Mouse (Mus musculus): Measurements from ENCODE around the gene Gpsm1. TPM values are rescaled to one million over a fixed set of nuclear protein-coding genes. Genes with fewer than 3 reads are reported as not detected.

Gene Gpsm1
- polyA plus RNA-seq, 1 experiment from 2014 or later = 114 TPM

DNA sequence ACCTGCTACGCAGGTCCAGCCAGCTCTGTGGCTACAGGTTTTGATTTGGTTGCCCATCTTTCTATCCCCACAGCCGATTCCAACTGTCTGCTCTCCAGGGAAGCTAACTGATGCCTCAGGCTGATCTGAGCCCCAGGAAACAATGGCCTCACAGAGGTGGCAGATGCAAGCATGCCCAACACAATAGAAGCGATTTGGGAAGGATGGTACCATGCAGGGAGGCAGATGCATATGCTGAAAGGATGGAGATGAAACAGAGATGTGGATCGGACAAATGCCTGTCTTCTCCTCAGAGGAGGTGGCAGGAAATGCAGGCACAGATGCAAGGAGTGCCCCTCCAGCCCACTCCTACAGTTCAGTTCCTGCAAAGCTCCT is 16.5 kb upstream of the Gpsm1 start:
- Histone ChIP-seq H3K27me3 (ENCODE audit: insufficient read depth, poor library complexity, severe bottlenecking) (peaks cover 19% of the 10 kb centered on the region), H3K36me3 (no peaks in the 10 kb centered on the region), H3K4me1 (replicated peaks) (peaks cover 56% of the 10 kb centered on the region), H3K4me3 (peak overlapping the region; percentile 31), H3K9me3 (no peaks in the 10 kb centered on the region), H3K27ac (peak overlapping the region; percentile 86)
- 7% methylated on average over 4 of the region's 4 CpGs for WGBS
- DNase-seq (ENCODE audit: low spot score) = peak; percentile 45

DNA sequence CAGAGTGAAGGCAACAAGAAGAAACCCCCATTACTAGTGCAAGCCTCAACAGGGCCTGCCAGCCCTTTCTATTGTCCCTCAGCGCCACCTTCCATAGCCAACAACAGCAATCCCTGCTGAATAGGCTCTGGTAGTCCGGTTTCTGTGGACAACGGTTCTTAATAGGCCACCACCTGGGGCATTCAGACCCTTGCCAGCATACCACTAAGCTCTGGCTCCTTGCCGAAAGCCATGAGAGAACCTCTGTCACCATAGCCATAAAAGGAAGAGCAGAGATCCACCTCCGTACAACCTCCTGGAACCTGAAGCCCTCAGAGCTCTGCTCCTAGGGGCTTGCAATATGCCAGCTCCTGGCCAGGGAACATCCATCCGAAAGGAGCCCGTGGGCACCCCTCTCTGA is 16.0 kb upstream of the Gpsm1 start:
- peaks cover 19% of the 10 kb centered on the region for H3K27me3 ChIP-seq (ENCODE audit: insufficient read depth, poor library complexity, severe bottlenecking)
- peaks cover 55% of the 10 kb centered on the region for H3K4me1 ChIP-seq (replicated peaks)
- no peak for DNase-seq (ENCODE audit: low spot score)
- H3K9me3 ChIP-seq = no peaks in the 10 kb centered on the region
- H3K4me3 ChIP-seq = peak overlapping the region; percentile 31
- H3K27ac ChIP-seq = peak overlapping the region; percentile 86
- 35% methylated on average over 7 of the region's 7 CpGs for WGBS
- H3K36me3 ChIP-seq = no peaks in the 10 kb centered on the region

DNA sequence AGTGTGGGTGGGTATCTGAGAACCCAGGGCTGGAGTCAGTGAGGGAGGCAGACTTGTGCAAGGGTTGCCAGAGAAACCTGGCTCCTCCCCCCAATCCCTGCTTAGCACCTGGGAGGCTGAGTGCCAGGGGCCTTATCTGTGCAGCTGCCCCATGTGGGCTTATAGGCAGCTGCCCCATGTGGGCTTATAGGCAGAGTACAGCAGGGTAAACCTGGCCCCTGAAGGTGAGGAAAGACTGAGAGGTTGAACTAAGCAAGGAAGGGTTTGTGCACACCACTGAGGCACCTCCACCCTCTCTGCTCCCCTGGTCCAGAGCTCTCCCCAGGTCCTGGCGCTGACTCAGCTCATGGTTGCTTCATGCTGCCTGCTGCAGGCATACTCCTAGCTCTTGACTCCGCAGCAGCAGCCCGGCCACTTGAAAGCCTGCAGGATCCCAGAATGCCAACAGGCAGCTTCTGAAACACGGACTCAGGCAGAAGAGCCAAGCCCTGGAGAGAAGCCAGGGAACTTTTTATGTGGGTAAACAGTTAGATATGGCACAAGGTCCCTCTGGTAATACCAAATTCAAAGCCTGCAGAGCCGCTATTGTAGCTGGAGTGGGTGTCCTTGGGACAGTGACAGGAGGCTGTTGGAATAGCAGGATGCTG is 15.0 kb upstream of the Gpsm1 start:
- peak overlapping the region; percentile 86 for H3K27ac ChIP-seq

DNA sequence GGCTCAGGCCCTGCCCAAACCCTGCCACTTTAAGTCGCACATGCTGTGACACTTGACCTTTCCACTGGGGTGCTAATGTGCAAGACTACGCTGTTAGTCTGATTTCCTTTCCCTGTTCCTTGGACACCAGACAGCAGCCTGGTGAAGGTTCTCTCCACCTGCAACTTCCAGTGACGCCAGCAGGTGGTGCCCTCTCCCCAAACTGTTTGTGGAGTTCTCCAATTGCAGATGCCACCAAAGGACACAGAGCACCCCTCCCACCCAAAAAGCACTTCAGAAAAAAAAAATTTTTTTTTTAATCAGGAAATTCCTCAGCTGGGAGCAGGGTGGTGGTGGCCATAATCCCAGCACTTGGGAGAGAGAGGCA is 14.5 kb upstream of the Gpsm1 start:
- H3K4me1 ChIP-seq (replicated peaks) = peaks cover 51% of the 10 kb centered on the region
- H3K27ac ChIP-seq = peak overlapping the region; percentile 86; the same call in 1 of the 2 replicates
- peak; percentile 89 for DNase-seq (ENCODE audit: low spot score)
- H3K36me3 ChIP-seq = no peaks in the 10 kb centered on the region
- no peak overlapping the region for H3K4me3 ChIP-seq
- 0% methylated on average over 3 of the region's 3 CpGs for WGBS
- H3K27me3 ChIP-seq (ENCODE audit: insufficient read depth, poor library complexity, severe bottlenecking) = peaks cover 19% of the 10 kb centered on the region
- no peaks in the 10 kb centered on the region for H3K9me3 ChIP-seq

More for the DNA sequence above, 15.0 kb upstream of the Gpsm1 start:
- Histone ChIP-seq H3K4me1 (replicated peaks) (peaks cover 51% of the 10 kb centered on the region), H3K4me3 (no peak overlapping the region), H3K27me3 (ENCODE audit: insufficient read depth, poor library complexity, severe bottlenecking) (peaks cover 19% of the 10 kb centered on the region), H3K9me3 (no peaks in the 10 kb centered on the region), H3K36me3 (no peaks in the 10 kb centered on the region)
- DNase-seq (ENCODE audit: low spot score) = no peak
- 41% methylated on average over 5 of the region's 5 CpGs for WGBS

DNA sequence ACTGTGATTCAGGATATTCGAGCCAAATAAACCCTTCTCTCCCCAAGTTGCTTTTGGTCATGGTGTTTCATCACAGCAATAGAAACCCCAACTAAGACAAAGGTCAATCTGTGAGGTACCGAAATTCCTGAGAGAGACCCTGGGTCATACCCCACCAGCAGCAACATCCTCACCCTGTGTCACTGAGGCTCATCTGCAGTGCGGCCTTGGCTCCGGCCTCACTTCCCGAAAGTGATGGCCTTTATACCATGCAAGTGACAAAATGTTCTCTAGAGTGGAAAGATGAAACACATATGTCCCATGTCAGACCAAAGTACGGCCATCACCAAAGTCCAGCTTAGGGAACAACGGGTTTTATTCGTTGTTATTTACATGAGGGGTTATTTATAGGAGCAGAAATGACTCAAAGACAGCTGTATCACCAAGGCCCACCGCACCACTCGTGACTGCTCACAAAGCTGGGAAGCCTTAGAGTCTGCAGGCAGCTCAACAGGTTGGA is 13.3 kb upstream of the Gpsm1 start:
- no peak for DNase-seq (ENCODE audit: low spot score)

DNA sequence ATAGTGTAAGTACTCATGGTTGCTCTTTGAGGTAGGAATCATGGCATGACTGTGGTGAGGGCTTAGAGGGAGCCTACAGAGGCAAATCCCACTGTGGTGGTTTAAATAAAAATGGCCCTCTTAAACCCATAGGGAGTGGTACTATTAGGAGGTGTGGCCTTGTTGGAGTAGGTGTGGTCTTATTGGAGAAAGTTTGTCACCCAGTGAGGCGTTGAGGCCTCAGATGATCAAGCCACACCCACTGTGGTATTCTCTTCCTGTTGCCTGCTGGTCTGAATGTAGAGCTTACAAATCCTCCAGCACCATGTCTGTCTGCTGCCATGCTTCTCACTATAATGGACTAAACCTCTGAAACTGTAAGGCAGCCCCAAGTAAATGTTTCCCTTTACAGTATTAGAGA is 10.6 kb upstream of the Gpsm1 start:
- WGBS = 85% methylated on average over 1 of the region's 1 CpGs

More for the DNA sequence above, 13.3 kb upstream of the Gpsm1 start:
- H3K27me3 ChIP-seq (ENCODE audit: insufficient read depth, poor library complexity, severe bottlenecking) = peaks cover 19% of the 10 kb centered on the region
- no peaks in the 10 kb centered on the region for H3K9me3 ChIP-seq
- H3K36me3 ChIP-seq = no peaks in the 10 kb centered on the region
- H3K4me3 ChIP-seq = no peak overlapping the region
- H3K27ac ChIP-seq = no peak overlapping the region; the same call in 1 of the 2 replicates
- peaks cover 40% of the 10 kb centered on the region for H3K4me1 ChIP-seq (replicated peaks)
- 88% methylated on average over 10 of the region's 10 CpGs for WGBS

DNA sequence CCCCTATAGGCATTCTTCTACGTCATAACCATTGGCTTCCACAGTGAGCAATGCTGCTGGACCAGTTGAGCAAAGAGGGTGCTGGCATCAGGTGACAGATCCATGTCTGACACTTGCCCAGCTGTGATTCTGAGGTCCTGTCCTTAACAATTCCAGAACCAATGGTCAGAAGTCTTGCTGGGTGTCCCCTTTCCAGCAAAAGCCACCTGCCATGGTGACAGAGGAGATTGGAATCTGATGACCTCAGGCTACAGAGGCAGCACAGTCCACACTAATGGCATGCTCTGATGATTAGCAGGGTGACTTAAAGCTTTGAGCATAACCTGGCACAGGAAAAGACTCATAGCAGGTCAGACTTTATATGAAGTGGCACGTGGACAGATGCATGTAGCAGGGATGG is 9.8 kb upstream of the Gpsm1 start:
- DNase-seq (ENCODE audit: low spot score) = no peak
- H3K4me3 ChIP-seq = no peak overlapping the region
- peaks cover 24% of the 10 kb centered on the region for H3K4me1 ChIP-seq (replicated peaks)
- H3K36me3 ChIP-seq = no peaks in the 10 kb centered on the region
- 78% methylated on average over 2 of the region's 2 CpGs for WGBS
- no peaks in the 10 kb centered on the region for H3K9me3 ChIP-seq
- no peaks in the 10 kb centered on the region; the same call in 1 of the 2 replicates for H3K27me3 ChIP-seq (ENCODE audit: insufficient read depth, poor library complexity, severe bottlenecking)
- no peak overlapping the region for H3K27ac ChIP-seq

More for the DNA sequence above, 10.6 kb upstream of the Gpsm1 start:
- no peak for DNase-seq (ENCODE audit: low spot score)
- Histone ChIP-seq H3K36me3 (no peaks in the 10 kb centered on the region), H3K27ac (no peak overlapping the region), H3K27me3 (ENCODE audit: insufficient read depth, poor library complexity, severe bottlenecking) (peaks cover 8% of the 10 kb centered on the region), H3K9me3 (no peaks in the 10 kb centered on the region), H3K4me1 (replicated peaks) (peaks cover 24% of the 10 kb centered on the region), H3K4me3 (no peak overlapping the region)

DNA sequence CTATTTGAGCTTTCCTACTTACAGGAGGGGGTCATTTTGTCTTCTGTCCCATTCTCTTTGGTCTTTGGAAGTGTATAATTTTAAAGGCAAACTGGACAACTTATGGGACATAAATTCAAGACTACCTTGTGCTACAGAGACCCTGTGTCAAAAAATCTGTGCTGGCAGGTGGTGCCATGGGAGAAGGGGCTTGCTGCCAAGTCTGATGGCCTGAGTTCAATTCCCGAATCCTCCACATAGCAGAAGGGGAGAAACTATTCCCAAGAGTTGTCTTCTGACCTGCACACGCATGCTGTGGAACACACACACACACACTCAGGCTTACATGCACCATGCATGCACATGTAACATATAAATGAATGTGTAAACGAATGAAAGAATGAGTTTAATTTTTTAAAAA is 8.6 kb upstream of the Gpsm1 start:
- H3K4me1 ChIP-seq (replicated peaks) = peaks cover 21% of the 10 kb centered on the region
- H3K36me3 ChIP-seq = no peaks in the 10 kb centered on the region
- no peaks in the 10 kb centered on the region for H3K27me3 ChIP-seq (ENCODE audit: insufficient read depth, poor library complexity, severe bottlenecking)
- no peaks in the 10 kb centered on the region for H3K9me3 ChIP-seq
- no peak overlapping the region for H3K27ac ChIP-seq
- no peak overlapping the region for H3K4me3 ChIP-seq
- DNase-seq (ENCODE audit: low spot score) = no peak
- 86% methylated on average over 3 of the region's 3 CpGs for WGBS

DNA sequence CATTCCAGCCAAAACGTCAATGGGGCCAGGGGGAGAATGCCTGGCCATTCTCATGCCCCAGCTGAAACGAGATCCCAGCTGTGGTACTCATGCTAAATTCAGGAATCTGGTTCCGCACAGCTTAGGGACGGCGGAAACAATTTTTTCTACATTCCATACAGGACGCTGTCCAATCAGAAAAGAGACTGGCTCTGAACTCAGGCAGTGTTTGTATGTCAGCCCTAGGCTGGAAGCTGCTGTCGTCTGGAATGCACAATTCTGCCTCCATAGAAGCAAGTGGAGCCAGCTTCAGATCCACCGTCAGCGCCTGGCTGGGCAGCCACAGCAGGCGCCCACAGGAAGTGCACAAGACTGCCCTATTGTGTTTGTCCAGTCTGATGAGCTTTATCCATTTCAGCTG is 5.6 kb upstream of the Gpsm1 start:
- H3K4me3 ChIP-seq = peak overlapping the region; percentile 18
- H3K27ac ChIP-seq = peak overlapping the region; percentile 82
- DNase-seq (ENCODE audit: low spot score) = peak; percentile 59
- peaks cover 35% of the 10 kb centered on the region for H3K4me1 ChIP-seq (replicated peaks)
- no peaks in the 10 kb centered on the region for H3K27me3 ChIP-seq (ENCODE audit: insufficient read depth, poor library complexity, severe bottlenecking)
- 21% methylated on average over 10 of the region's 10 CpGs for WGBS
- no peaks in the 10 kb centered on the region for H3K9me3 ChIP-seq
- H3K36me3 ChIP-seq = no peaks in the 10 kb centered on the region

DNA sequence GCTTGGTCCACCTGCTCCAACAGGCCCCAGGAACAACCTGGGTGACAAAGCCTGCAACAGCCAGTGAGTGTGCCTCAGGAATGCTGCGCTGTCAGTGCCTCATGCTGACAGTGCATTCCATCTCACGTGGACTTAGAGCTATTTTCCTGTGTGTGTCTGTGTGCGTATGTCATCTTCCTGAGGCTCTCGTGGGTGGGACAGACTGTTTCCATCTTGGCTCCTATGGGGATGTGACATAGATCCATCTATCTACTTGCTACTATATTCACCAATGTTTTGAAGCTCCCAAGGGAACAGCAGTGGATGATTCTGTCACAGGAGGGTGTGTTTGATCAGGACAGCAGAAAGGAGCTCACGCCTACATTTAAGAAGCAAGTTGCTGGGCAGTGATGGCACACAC is 3.4 kb upstream of the Gpsm1 start:
- Histone ChIP-seq H3K36me3 (no peaks in the 10 kb centered on the region), H3K4me1 (replicated peaks) (peaks cover 56% of the 10 kb centered on the region), H3K4me3 (no peak overlapping the region), H3K9me3 (no peaks in the 10 kb centered on the region), H3K27ac (peak overlapping the region; percentile 82; the same call in 1 of the 2 replicates), H3K27me3 (ENCODE audit: insufficient read depth, poor library complexity, severe bottlenecking) (no peaks in the 10 kb centered on the region)
- no peak for DNase-seq (ENCODE audit: low spot score)
- 81% methylated on average over 5 of the region's 5 CpGs for WGBS

DNA sequence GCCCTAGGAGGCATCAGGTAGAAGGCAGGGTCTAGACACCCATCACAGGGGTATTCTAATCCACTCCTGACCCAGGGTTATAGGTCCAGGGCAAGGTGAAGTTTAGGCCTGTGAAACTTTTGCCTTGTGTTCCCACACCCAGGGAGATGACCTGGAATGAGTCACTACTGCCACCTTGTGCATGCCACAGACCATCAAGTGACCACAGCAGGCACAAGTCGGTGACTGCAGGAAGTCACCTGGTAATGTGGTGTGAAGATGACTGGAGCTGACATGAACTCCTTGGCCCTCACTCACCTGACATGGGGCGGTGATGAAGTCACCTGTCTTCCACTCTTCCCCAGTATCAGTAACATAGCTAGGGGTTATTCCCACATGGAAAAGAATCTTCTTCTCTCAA is 2.5 kb upstream of the Gpsm1 start:
- Histone ChIP-seq H3K27me3 (ENCODE audit: insufficient read depth, poor library complexity, severe bottlenecking) (no peaks in the 10 kb centered on the region), H3K27ac (0 out of 2 replicates have a peak overlapping the region, but pooled peaks have one; percentile 9), H3K36me3 (peaks cover 7% of the 10 kb centered on the region), H3K4me1 (replicated peaks) (peaks cover 65% of the 10 kb centered on the region), H3K9me3 (no peaks in the 10 kb centered on the region), H3K4me3 (no peak overlapping the region)
- 62% methylated on average over 2 of the region's 2 CpGs for WGBS
- no peak for DNase-seq (ENCODE audit: low spot score)

DNA sequence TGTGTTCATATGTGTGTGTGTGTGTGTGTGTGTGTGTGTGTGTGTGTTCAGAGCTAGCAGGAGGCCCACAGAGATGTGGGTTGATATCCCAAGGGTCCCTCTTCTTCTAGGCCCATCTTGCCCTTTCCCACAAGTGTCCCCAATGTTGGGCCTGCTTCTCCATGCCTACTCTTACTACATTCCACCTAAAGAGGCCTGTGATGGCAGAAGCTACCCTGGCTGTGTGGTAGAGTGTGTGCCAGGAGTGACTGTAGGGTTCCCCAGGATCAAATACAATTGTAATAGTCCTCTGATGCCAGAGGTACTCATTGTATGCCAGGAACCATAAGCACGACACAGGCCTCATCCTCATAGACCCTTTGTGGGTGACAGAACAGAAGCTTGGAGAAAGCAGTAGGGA is 1.9 kb upstream of the Gpsm1 start:
- H3K4me3 ChIP-seq = no peak overlapping the region
- no peaks in the 10 kb centered on the region for H3K9me3 ChIP-seq
- H3K36me3 ChIP-seq = peaks cover 13% of the 10 kb centered on the region
- peak overlapping the region; percentile 9; the same call in 1 of the 2 replicates for H3K27ac ChIP-seq
- H3K27me3 ChIP-seq (ENCODE audit: insufficient read depth, poor library complexity, severe bottlenecking) = no peaks in the 10 kb centered on the region
- WGBS = 80% methylated on average over 1 of the region's 1 CpGs
- no peak for DNase-seq (ENCODE audit: low spot score)
- H3K4me1 ChIP-seq (replicated peaks) = peaks cover 71% of the 10 kb centered on the region

DNA sequence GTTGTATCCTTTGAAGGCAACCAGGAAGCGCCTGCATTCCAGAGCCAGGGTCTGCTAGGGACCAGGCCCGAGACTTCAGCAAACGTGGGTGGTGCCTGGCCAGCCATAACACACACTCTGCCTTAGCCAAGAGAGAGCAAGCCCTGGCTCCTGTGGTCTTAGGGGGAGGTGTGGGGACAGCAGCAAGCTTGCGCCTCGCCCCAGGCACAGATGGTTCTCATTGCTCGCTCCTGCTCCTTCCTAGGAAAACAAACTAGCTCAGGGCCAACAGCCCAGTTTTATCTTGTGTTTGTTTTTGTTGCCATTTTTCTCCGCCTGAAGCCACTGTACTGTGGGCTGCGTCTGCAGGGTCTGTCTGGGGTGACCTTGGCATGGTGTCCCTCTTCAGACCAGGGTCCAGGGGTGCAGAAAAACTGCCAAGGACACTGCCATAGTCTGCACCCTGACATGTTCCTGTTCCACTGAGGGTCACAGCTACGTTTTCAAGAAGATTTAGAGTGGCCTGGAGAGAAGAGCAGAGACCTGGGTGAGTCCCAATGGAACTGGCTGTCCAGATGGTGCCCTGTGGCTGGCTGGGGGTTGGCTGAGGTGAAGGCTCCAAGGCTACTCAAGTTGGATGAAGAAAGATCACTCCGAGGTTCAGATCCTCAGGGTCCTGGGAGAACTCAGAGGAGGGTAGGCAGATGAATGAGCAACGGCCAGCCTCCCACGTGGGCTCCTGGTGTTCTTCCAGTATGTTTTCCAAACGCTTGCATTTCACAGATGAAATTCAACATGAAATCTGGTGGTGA is 839 bp upstream of the Gpsm1 start:
- H3K4me3 ChIP-seq = peak overlapping the region; percentile 95
- peak; percentile 64 for DNase-seq (ENCODE audit: low spot score)
- H3K9me3 ChIP-seq = no peaks in the 10 kb centered on the region
- 59% methylated on average over 13 of the region's 13 CpGs for WGBS
- H3K27ac ChIP-seq = peak overlapping the region; percentile 98
- H3K36me3 ChIP-seq = peaks cover 24% of the 10 kb centered on the region
- H3K4me1 ChIP-seq (replicated peaks) = peaks cover 74% of the 10 kb centered on the region
- no peaks in the 10 kb centered on the region for H3K27me3 ChIP-seq (ENCODE audit: insufficient read depth, poor library complexity, severe bottlenecking)

All from hindbrain, embryonic 10.5 days (tissue).